Mouse (Mus musculus) thymus, postnatal 25 days (tissue): ENCODE results near the gene Rab37.

ENCODE experiments used
- DNase-seq: peaks from one replicate; pipeline ENCODE4 v3.0.0; 2022

Rab37 gene

GRCm38 (mm10) chr11:115086213-115086612 lies 5.0 kb upstream of the Rab37 start:
- DNase-seq: no peak

- DNase-seq: no peak
These were observed 1.4 kb upstream of the Rab37 start for GRCm38 (mm10) chr11:115089853-115090252.

GRCm38 (mm10) chr11:115092140-115092539 lies 909 bp downstream of the Rab37 start:
- DNase-seq: no peak

GRCm38 (mm10) chr11:115098203-115098932 lies 7.1 kb downstream of the Rab37 start:
- no peak for DNase-seq

GRCm38 (mm10) chr11:115099241-115099840 lies 8.1 kb downstream of the Rab37 start:
- no peak for DNase-seq

- no peak for DNase-seq
These were observed 8.9 kb downstream of the Rab37 start for GRCm38 (mm10) chr11:115100032-115100621.

- DNase-seq: no peak
These were observed 9.5 kb downstream of the Rab37 start for GRCm38 (mm10) chr11:115100741-115101140.

GRCm38 (mm10) chr11:115101615-115102051 lies 10.4 kb downstream of the Rab37 start:
- DNase-seq: no peak

GRCm38 (mm10) chr11:115102116-115102515 lies 10.9 kb downstream of the Rab37 start:
- no peak for DNase-seq

GRCm38 (mm10) chr11:115103470-115104413 lies 12.5 kb downstream of the Rab37 start:
- DNase-seq: no peak

- DNase-seq: no peak
These were observed 13.7 kb downstream of the Rab37 start for GRCm38 (mm10) chr11:115104769-115105563.

GRCm38 (mm10) chr11:115106638-115107037 lies 15.4 kb downstream of the Rab37 start:
- DNase-seq: no peak

GRCm38 (mm10) chr11:115107403-115107916 lies 16.2 kb downstream of the Rab37 start:
- DNase-seq: no peak

- DNase-seq: no peak
These were observed 16.9 kb downstream of the Rab37 start for GRCm38 (mm10) chr11:115108176-115108575.

GRCm38 (mm10) chr11:115110271-115110670 lies 19.0 kb downstream of the Rab37 start:
- no peak for DNase-seq

GRCm38 (mm10) chr11:115112196-115112595 lies 21.0 kb downstream of the Rab37 start:
- no peak for DNase-seq

GRCm38 (mm10) chr11:115119409-115119808 lies 28.2 kb downstream of the Rab37 start:
- DNase-seq: no peak

- DNase-seq: no peak
These were observed 37.3 kb downstream of the Rab37 start for GRCm38 (mm10) chr11:115128483-115128882.

GRCm38 (mm10) chr11:115129508-115130126 lies 38.4 kb downstream of the Rab37 start:
- DNase-seq: no peak

- DNase-seq: no peak
These were observed 40.6 kb downstream of the Rab37 start for GRCm38 (mm10) chr11:115131768-115132381.

- DNase-seq: no peak
These were observed 42.6 kb downstream of the Rab37 start, which contains the start of gene Cd300lf for GRCm38 (mm10) chr11:115133800-115134199. Cd300lf (minus strand) TSS chr11:115133992.
